14 mouse cellular contexts compared by ENCODE assay signal in genomic region chr4:58184681-58185341, GRCm38 (mm10). TPM values are rescaled to one million over a fixed set of nuclear protein-coding genes. Genes with fewer than 3 reads are reported as not detected.
DNase-seq lines count a peak whose midpoint lies in the region; ATAC-seq and TF ChIP-seq lines count a peak whose summit lies in the region.
"Had no signal": no experiment of that assay in that cellular context is flagged by ENCODE, and none has a peak within 500 bp of the region (broad histone marks: within the 10 kb centered on the region; RNA-seq: fewer than 3 reads in every experiment).

No protein-coding gene starts in this region.

- peak overlapping the region; percentile 64; the same call in 1 of the 2 replicates for H3K27ac ChIP-seq in stomach, embryonic 16.5 days (ENCODE audit: low read length)
- H3K27ac ChIP-seq in midbrain, embryonic 14.5 days (replicated peaks; ENCODE audit: low read depth, low read length): no peak overlapping the region
- H3K27ac ChIP-seq: left cerebral cortex, adult 2 months; liver, embryonic 14.5 days had no signal

- no peak overlapping the region for H3K4me3 ChIP-seq in lung, adult 2 months (replicated peaks; ENCODE audit: extremely low read depth, low read depth, low read length)
- no peak overlapping the region for H3K4me3 ChIP-seq in stomach, embryonic 16.5 days (replicated peaks; ENCODE audit: low read length)
- no peak overlapping the region for H3K4me3 ChIP-seq in midbrain, embryonic 14.5 days (replicated peaks; ENCODE audit: low read depth, low read length)
- H3K4me3 ChIP-seq: left cerebral cortex, adult 2 months had no signal

- H3K4me2 ChIP-seq in stomach, embryonic 16.5 days (ENCODE audit: low read depth, low read length): no peak overlapping the region
- no peak overlapping the region for H3K4me2 ChIP-seq in midbrain, embryonic 14.5 days (ENCODE audit: low read length)

- 43% methylated on average over 5 of the region's 5 CpGs for WGBS in lung, adult 2 months
- WGBS in stomach, embryonic 16.5 days: 32% methylated on average over 5 of the region's 5 CpGs
- WGBS in midbrain, embryonic 14.5 days: 81% methylated on average over 5 of the region's 5 CpGs

- peak; percentile 18 for DNase-seq in adrenal gland, postnatal 10 days
- DNase-seq in adrenal gland, adult 18-20 months (ENCODE audit: low spot score in 2 of 2): no peak
- DNase-seq in lung, adult 18-20 months: peak; percentile 18 to 32
- DNase-seq in lung, adult 2 months: no peak
- DNase-seq in kidney, postnatal 4 days: peak; percentile 34 to 58
- DNase-seq in midbrain, embryonic 14.5 days: no peak
- DNase-seq in layer of hippocampus, adult 9-11 months: no peak
- DNase-seq: cerebellum, adult 8-10 months had no signal

- no peaks in the 10 kb centered on the region for H3K9me3 ChIP-seq in stomach, embryonic 16.5 days (replicated peaks; ENCODE audit: control insufficient read depth, low read length)
- no peaks in the 10 kb centered on the region for H3K9me3 ChIP-seq in midbrain, embryonic 14.5 days (ENCODE audit: control insufficient read depth, low read length)

- TF ChIP-seq POLR2A in lung, adult 2 months (IDR thresholded peaks at IDR 0.05; ENCODE audit: borderline replicate concordance, extremely low read depth, low read depth, low read length): no peak

- peak; percentile 47; the same call in 1 of the 2 replicates for ATAC-seq in stomach, embryonic 16.5 days (ENCODE audit: insufficient read depth, low FRiP score)
- ATAC-seq in midbrain, embryonic 14.5 days (ENCODE audit: low FRiP score, low TSS enrichment): no peak
- ATAC-seq: hindbrain, embryonic 16.5 days; midbrain, embryonic 16.5 days had no signal

- no peaks in the 10 kb centered on the region for H3K4me1 ChIP-seq in lung, adult 2 months (ENCODE audit: control insufficient read depth, insufficient read depth, low read length)
- peaks cover 10% of the 10 kb centered on the region for H3K4me1 ChIP-seq in stomach, embryonic 16.5 days (ENCODE audit: control insufficient read depth, insufficient read depth, low read length)
- H3K4me1 ChIP-seq in midbrain, embryonic 14.5 days (ENCODE audit: control insufficient read depth, insufficient read depth, low read length): no peaks in the 10 kb centered on the region

- no peaks in the 10 kb centered on the region for H3K36me3 ChIP-seq in stomach, embryonic 16.5 days (ENCODE audit: control insufficient read depth, insufficient read depth, low read length)
- no peaks in the 10 kb centered on the region for H3K36me3 ChIP-seq in midbrain, embryonic 14.5 days (ENCODE audit: control insufficient read depth, insufficient read depth, low read length)
- H3K36me3 ChIP-seq: G1E had no signal

- H3K9ac ChIP-seq in stomach, embryonic 16.5 days (ENCODE audit: low read length): no peak overlapping the region
- no peak overlapping the region for H3K9ac ChIP-seq in midbrain, embryonic 14.5 days (replicated peaks; ENCODE audit: low read length)
- H3K9ac ChIP-seq: liver, embryonic 14.5 days had no signal

- TF ChIP-seq CTCF in lung, adult 2 months (IDR thresholded peaks at IDR 0.05; ENCODE audit: insufficient read depth, low read length): no peak

- H3K27me3 ChIP-seq in stomach, embryonic 16.5 days (ENCODE audit: control insufficient read depth, insufficient read depth, low read length): no peaks in the 10 kb centered on the region
- no peaks in the 10 kb centered on the region for H3K27me3 ChIP-seq in midbrain, embryonic 14.5 days (ENCODE audit: control insufficient read depth, insufficient read depth, low read length)

RNA-seq across cellular contexts. Expression of gene Svep1, which starts 21.8 kb away (rescaled TPM):
- 10 to 100 TPM; 15.6 to 28.3 TPM for total RNA-seq in adrenal gland, postnatal 10 days (2021)
- total RNA-seq in adrenal gland, adult 18-20 months (2021): 1 to 10 TPM; 6.8 to 9.1 TPM
- polyA plus RNA-seq in lung, adult 2 months (2012; rRNA removed): 13.7 and 20.0 TPM in 2 replicates
- polyA plus RNA-seq in stomach, embryonic 16.5 days (2015; fragmentation: Nextera tagmentation; extraction: Ambion mirVana): 5.3 and 5.7 TPM in 2 replicates
- polyA plus RNA-seq in midbrain, embryonic 14.5 days (2014; fragmentation: Nextera tagmentation; extraction: Ambion mirVana): 0.46 and 0.92 TPM in 2 replicates
- polyA plus RNA-seq: G1E had no signal

Comparison
In these comparisons a context has a peak if more than half of its experiments do, and no peak if none do; other contexts are left out.
1. DNase-seq: peak in adrenal gland, postnatal 10 days (single experiment), lung, adult 18-20 months (2 of 2) and kidney, postnatal 4 days (2 of 2); none in adrenal gland, adult 18-20 months (0 of 2), lung, adult 2 months (single experiment), midbrain, embryonic 14.5 days (single experiment) and layer of hippocampus, adult 9-11 months (single experiment).